Mouse (Mus musculus): ENCODE results near the gene Gps1. TPM values are rescaled to one million over a fixed set of nuclear protein-coding genes. Genes with fewer than 3 reads are reported as not detected.

The Gps1 gene
- polyA plus RNA-seq (2012; fragmentation: generic; extraction: Trizol): 179 TPM

DNA sequence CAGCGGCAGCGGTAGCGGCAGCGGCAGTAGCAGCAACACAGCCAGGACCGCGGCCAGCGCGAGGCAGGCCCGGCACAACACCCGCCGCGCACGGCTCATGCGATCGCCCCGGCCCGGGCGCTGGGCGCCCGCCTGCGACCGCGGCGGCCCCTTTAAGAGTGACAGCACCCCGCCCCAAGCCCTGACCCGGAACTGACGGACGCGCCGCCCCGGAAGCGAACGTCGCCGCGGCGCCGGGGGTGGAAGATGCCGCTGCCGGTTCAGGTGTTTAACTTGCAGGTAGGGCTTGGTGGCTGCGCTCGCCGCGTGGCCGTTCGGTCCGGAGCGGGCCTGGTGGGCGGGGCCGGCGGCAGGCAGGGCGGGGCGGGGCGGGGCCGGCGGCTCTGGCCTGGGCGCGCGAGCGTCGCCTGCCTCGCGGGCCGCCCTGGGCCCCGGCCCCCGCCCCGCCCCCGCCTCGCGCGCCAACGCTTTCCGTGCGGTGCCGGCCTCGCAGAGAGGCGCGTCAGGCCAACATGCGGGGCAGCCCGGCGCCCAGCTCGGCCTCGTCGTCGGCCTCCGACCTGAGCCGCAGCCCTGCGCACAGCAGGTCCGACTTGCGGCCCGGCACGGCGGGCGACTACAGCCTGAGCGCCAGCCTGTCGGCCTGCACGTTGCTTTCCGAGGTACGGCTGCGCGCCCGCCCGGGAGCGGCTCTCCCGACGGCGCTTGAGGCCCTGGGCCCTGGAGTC lies at the start of gene Gps1, which contains the start of gene Rfng:
Gene Gps1, plus strand, starts transcription at position 209 of the 728 bp plus-strand sequence.
Gene Rfng, minus strand, starts transcription at position 144 of the 728 bp plus-strand sequence.
- H3K27me3 ChIP-seq (ENCODE audit: control insufficient read depth, insufficient read depth, insufficient read length): no peaks in the 10 kb centered on the region
- peaks cover 17% of the 10 kb centered on the region for H3K79me2 ChIP-seq (ENCODE audit: control insufficient read depth, insufficient read depth)
- H3K4me3 ChIP-seq: peak within 1 kb of the TSS; percentile 39
- H3ac ChIP-seq (ENCODE audit: control insufficient read depth, insufficient read length): peak within 1 kb of the TSS; percentile 76
- TF ChIP-seq TCF12 (IDR thresholded peaks at IDR 0.05; ENCODE audit: insufficient read depth, poor library complexity, severe bottlenecking): no peak
- TF ChIP-seq USF1 (IDR thresholded peaks at IDR 0.05; ENCODE audit: low read depth): no peak
- no peak for TF ChIP-seq MYOD1 (IDR thresholded peaks at IDR 0.05; ENCODE audit: control insufficient read depth in 1 of 3, insufficient read length in 2 of 3, low read depth in 2 of 3)
- TF ChIP-seq SRF (IDR thresholded peaks at IDR 0.05; ENCODE audit: control insufficient read depth, insufficient read length, low read depth): no peak
- TF ChIP-seq TCF3 (IDR thresholded peaks at IDR 0.05; ENCODE audit: insufficient read length, low read depth): no peak
- TF ChIP-seq MYOG (IDR thresholded peaks at IDR 0.05; ENCODE audit: control insufficient read depth in 1 of 3, insufficient read depth in 1 of 3, insufficient read length in 2 of 3, low read depth in 2 of 3): no peak
- no peak for TF ChIP-seq REST (IDR thresholded peaks at IDR 0.05; ENCODE audit: insufficient read depth, insufficient read length)
- peak; percentile 2 for TF ChIP-seq POLR2AphosphoS2 (IDR thresholded peaks at IDR 0.05; ENCODE audit: insufficient read length, low read depth)
- TF ChIP-seq POLR2A (IDR thresholded peaks at IDR 0.05; ENCODE audit: insufficient read length, low read depth): peak; percentile 70
- TF ChIP-seq E2F4 (IDR thresholded peaks at IDR 0.05; ENCODE audit: insufficient read depth): no peak
- H3K36me3 ChIP-seq (ENCODE audit: control insufficient read depth, insufficient read depth): peaks cover 13% of the 10 kb centered on the region
- peak within 1 kb of the TSS; percentile 93 for H3K4me2 ChIP-seq (ENCODE audit: low read depth)

- Histone ChIP-seq H3K4me3 (no peak overlapping the region), H3K27me3 (ENCODE audit: control insufficient read depth, insufficient read depth, insufficient read length) (peaks cover 14% of the 10 kb centered on the region), H3K79me2 (ENCODE audit: control insufficient read depth, insufficient read depth) (no peaks in the 10 kb centered on the region), H3K36me3 (ENCODE audit: control insufficient read depth, insufficient read depth) (no peaks in the 10 kb centered on the region), H3ac (ENCODE audit: control insufficient read depth, insufficient read length) (no peak overlapping the region), H3K4me2 (ENCODE audit: low read depth) (no peak overlapping the region)
- no peak for TF ChIP-seq USF1 (IDR thresholded peaks at IDR 0.05; ENCODE audit: low read depth)
- no peak for TF ChIP-seq E2F4 (IDR thresholded peaks at IDR 0.05; ENCODE audit: insufficient read depth)
- TF ChIP-seq MYOD1 (IDR thresholded peaks at IDR 0.05; ENCODE audit: control insufficient read depth in 1 of 3, insufficient read length in 2 of 3, low read depth in 2 of 3): no peak
- TF ChIP-seq MYOG (IDR thresholded peaks at IDR 0.05; ENCODE audit: control insufficient read depth in 1 of 3, insufficient read depth in 1 of 3, insufficient read length in 2 of 3, low read depth in 2 of 3): no peak
- no peak for TF ChIP-seq POLR2AphosphoS2 (IDR thresholded peaks at IDR 0.05; ENCODE audit: insufficient read length, low read depth)
- TF ChIP-seq POLR2A (IDR thresholded peaks at IDR 0.05; ENCODE audit: insufficient read length, low read depth): no peak
- TF ChIP-seq REST (IDR thresholded peaks at IDR 0.05; ENCODE audit: insufficient read depth, insufficient read length): no peak
- TF ChIP-seq MAX (IDR thresholded peaks at IDR 0.05; ENCODE audit: low read depth): no peak
- no peak for TF ChIP-seq CEBPB (IDR thresholded peaks at IDR 0.05; ENCODE audit: insufficient read depth, poor library complexity, severe bottlenecking)
Observed at GRCm38 (mm10) chr11:120736424-120736823, 47.6 kb upstream of the Gps1 start.

GRCm38 (mm10) chr11:120740981-120741380 lies 43.1 kb upstream of the Gps1 start:
- Histone ChIP-seq H3K36me3 (ENCODE audit: control insufficient read depth, insufficient read depth) (no peaks in the 10 kb centered on the region), H3K79me2 (ENCODE audit: control insufficient read depth, insufficient read depth) (no peaks in the 10 kb centered on the region), H3K4me3 (no peak overlapping the region), H3K4me2 (ENCODE audit: low read depth) (no peak overlapping the region), H3ac (ENCODE audit: control insufficient read depth, insufficient read length) (no peak overlapping the region), H3K27me3 (ENCODE audit: control insufficient read depth, insufficient read depth, insufficient read length) (peaks cover 27% of the 10 kb centered on the region)
- TF ChIP-seq MYOG (IDR thresholded peaks at IDR 0.05; ENCODE audit: control insufficient read depth in 1 of 3, insufficient read depth in 1 of 3, insufficient read length in 2 of 3, low read depth in 2 of 3) (no peak), POLR2A (IDR thresholded peaks at IDR 0.05; ENCODE audit: insufficient read length, low read depth) (no peak), SRF (IDR thresholded peaks at IDR 0.05; ENCODE audit: control insufficient read depth, insufficient read length, low read depth) (no peak), TCF12 (IDR thresholded peaks at IDR 0.05; ENCODE audit: insufficient read depth, poor library complexity, severe bottlenecking) (no peak), CEBPB (IDR thresholded peaks at IDR 0.05; ENCODE audit: insufficient read depth, poor library complexity, severe bottlenecking) (no peak), USF1 (IDR thresholded peaks at IDR 0.05; ENCODE audit: low read depth) (no peak), E2F4 (IDR thresholded peaks at IDR 0.05; ENCODE audit: insufficient read depth) (no peak), POLR2AphosphoS2 (IDR thresholded peaks at IDR 0.05; ENCODE audit: insufficient read length, low read depth) (no peak), MYOD1 (IDR thresholded peaks at IDR 0.05; ENCODE audit: control insufficient read depth in 1 of 3, insufficient read length in 2 of 3, low read depth in 2 of 3) (no peak), REST (IDR thresholded peaks at IDR 0.05; ENCODE audit: insufficient read depth, insufficient read length) (no peak), TCF3 (IDR thresholded peaks at IDR 0.05; ENCODE audit: insufficient read length, low read depth) (no peak), MAX (IDR thresholded peaks at IDR 0.05; ENCODE audit: low read depth) (no peak)

DNA sequence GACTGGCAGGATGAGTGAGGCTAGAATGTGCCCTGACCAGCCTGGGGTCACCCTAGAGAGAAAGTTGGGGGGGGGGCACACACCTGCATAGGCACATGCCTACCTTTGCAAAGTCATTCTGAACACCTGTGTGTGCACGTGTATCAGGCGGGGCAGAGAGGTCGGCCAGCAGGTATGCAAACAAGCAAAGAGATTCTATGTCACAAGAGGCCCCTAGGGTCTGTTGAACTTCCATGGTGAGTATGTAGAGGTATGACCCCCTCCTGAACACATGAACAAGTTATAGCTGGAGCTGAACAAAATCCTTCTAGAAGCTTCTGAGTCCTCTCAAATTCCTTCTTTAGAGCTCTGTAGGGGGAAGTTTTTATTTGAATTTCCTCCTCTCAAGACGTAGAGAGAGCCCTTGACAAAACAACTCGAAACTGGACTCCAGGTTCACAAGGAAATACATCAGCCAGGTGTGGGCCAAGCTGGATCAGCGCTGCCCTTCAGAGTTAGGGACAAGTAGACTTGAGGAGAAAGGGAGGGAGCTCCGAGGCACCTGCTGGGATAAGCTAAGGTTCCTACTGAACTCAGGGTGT lies 39.9 kb upstream of the Gps1 start:
- no peak overlapping the region for H3ac ChIP-seq (ENCODE audit: control insufficient read depth, insufficient read length)
- H3K27me3 ChIP-seq (ENCODE audit: control insufficient read depth, insufficient read depth, insufficient read length): peaks cover 27% of the 10 kb centered on the region
- TF ChIP-seq E2F4 (IDR thresholded peaks at IDR 0.05; ENCODE audit: insufficient read depth): no peak
- TF ChIP-seq MYOD1 (IDR thresholded peaks at IDR 0.05; ENCODE audit: control insufficient read depth in 1 of 3, insufficient read length in 2 of 3, low read depth in 2 of 3): no peak
- TF ChIP-seq POLR2AphosphoS2 (IDR thresholded peaks at IDR 0.05; ENCODE audit: insufficient read length, low read depth): no peak
- TF ChIP-seq POLR2A (IDR thresholded peaks at IDR 0.05; ENCODE audit: insufficient read length, low read depth): no peak
- no peak for TF ChIP-seq TCF12 (IDR thresholded peaks at IDR 0.05; ENCODE audit: insufficient read depth, poor library complexity, severe bottlenecking)
- TF ChIP-seq CEBPB (IDR thresholded peaks at IDR 0.05; ENCODE audit: insufficient read depth, poor library complexity, severe bottlenecking): no peak
- TF ChIP-seq TCF3 (IDR thresholded peaks at IDR 0.05; ENCODE audit: insufficient read length, low read depth): no peak
- TF ChIP-seq MYOG (IDR thresholded peaks at IDR 0.05; ENCODE audit: control insufficient read depth in 1 of 3, insufficient read depth in 1 of 3, insufficient read length in 2 of 3, low read depth in 2 of 3): no peak
- TF ChIP-seq MAX (IDR thresholded peaks at IDR 0.05; ENCODE audit: low read depth): no peak
- no peak for TF ChIP-seq USF1 (IDR thresholded peaks at IDR 0.05; ENCODE audit: low read depth)
- no peaks in the 10 kb centered on the region for H3K36me3 ChIP-seq (ENCODE audit: control insufficient read depth, insufficient read depth)
- H3K4me3 ChIP-seq: no peak overlapping the region
- no peak overlapping the region for H3K4me2 ChIP-seq (ENCODE audit: low read depth)
- no peaks in the 10 kb centered on the region for H3K79me2 ChIP-seq (ENCODE audit: control insufficient read depth, insufficient read depth)

All from myocyte (in vitro differentiated cells).